Mouse (Mus musculus) embryo, embryonic 11 days (tissue): Measurements from ENCODE around the gene Arid4a.

Experiments used
- DNase-seq: peaks from one replicate; pipeline ENCODE4 v3.0.0-alpha.2; 2015

The Arid4a gene

GRCm38 (mm10) chr12:71015363-71016210 lies at the start of gene Arid4a:
Gene Arid4a (plus strand): TSS chr12:71015990.
- peak; percentile 98 for DNase-seq

GRCm38 (mm10) chr12:70967581-70967980 lies 48.2 kb upstream of the Arid4a start:
- no peak for DNase-seq

- peak; percentile 88 for DNase-seq
Measured at GRCm38 (mm10) chr12:70968141-70968790, 47.5 kb upstream of the Arid4a start.

- peak; percentile 86 for DNase-seq
Measured at GRCm38 (mm10) chr12:70968791-70969307, 46.9 kb upstream of the Arid4a start.

- peak; percentile 82 for DNase-seq
Measured at GRCm38 (mm10) chr12:70969485-70970184, 46.2 kb upstream of the Arid4a start.

- DNase-seq, result no peak
Measured at GRCm38 (mm10) chr12:70973831-70974230, 42.0 kb upstream of the Arid4a start.

GRCm38 (mm10) chr12:70974441-70975266 lies 41.1 kb upstream of the Arid4a start, which contains the start of gene Psma3:
Gene Psma3 (plus strand): TSS chr12:70974621.
- DNase-seq, result peak; percentile 95

DNA sequence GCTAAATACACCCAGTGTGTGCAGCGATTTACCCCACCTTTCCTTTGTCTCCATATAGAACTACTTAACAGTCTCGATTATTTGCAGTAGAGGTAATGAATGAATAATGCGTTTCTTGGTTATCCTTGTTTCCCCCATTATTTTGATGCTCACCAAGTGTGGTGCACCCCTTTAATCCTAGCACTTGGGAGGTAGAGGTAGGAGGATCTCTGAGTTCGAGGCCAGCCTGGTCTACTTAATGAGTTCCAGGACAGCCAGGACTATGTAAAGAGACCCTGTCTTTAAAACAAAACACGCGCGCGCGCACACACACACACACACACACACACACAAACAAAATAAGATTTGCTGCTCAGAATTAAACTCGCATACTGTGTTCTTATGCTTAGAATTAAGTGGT lies 40.4 kb upstream of the Arid4a start:
- peak; percentile 18 for DNase-seq

DNA sequence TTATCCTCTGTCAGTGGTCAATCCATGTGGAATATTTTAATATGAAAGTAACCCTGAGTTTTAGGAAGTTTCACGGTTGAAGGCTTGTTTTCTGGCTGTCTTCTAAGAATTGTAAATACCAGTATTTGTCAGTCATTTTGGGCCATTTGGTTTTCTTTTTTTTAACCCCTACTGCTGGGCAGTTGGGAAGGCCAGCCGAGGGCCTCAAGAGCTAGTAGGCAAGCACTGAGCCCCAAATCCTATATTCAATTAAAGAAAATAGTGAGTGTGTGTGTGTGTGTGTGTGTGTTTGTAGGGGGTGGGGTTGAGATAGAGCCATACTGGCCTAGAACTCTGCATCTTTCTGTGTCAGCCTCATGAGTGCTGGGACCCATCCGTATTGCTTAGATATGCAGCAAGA lies 39.9 kb upstream of the Arid4a start:
- DNase-seq, result no peak

GRCm38 (mm10) chr12:70978345-70978744 lies 37.4 kb upstream of the Arid4a start:
- no peak for DNase-seq

- DNase-seq, result no peak
Measured at GRCm38 (mm10) chr12:70984855-70985550, 30.8 kb upstream of the Arid4a start.

GRCm38 (mm10) chr12:70997225-70997624 lies 18.6 kb upstream of the Arid4a start:
- no peak for DNase-seq

DNA sequence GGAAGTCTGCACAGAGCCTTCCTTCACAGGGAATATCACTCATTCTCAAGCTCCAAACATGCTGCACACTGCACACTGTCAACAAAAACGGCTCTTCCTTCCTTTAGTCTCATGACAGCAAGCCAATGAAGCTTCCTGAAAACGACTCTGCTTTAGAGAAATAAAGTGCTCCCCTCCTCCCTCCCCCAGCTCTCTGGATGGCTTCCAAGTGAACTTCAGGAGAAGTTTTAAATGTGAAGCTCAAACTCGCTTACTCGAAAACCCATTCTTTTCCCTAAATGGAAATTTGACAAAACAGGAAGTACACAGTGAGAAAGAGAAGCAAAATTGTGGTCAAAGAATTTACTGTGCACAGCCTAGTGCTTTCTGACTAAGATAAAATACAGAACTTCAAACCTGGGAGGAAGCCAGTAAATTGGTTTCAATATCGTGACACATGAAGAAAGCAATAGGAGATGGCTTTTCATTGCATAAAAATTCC lies 16.3 kb upstream of the Arid4a start:
- no peak for DNase-seq

GRCm38 (mm10) chr12:71000344-71000743 lies 15.4 kb upstream of the Arid4a start:
- no peak for DNase-seq

- no peak for DNase-seq
Measured at GRCm38 (mm10) chr12:71001456-71001855, 14.3 kb upstream of the Arid4a start.

DNA sequence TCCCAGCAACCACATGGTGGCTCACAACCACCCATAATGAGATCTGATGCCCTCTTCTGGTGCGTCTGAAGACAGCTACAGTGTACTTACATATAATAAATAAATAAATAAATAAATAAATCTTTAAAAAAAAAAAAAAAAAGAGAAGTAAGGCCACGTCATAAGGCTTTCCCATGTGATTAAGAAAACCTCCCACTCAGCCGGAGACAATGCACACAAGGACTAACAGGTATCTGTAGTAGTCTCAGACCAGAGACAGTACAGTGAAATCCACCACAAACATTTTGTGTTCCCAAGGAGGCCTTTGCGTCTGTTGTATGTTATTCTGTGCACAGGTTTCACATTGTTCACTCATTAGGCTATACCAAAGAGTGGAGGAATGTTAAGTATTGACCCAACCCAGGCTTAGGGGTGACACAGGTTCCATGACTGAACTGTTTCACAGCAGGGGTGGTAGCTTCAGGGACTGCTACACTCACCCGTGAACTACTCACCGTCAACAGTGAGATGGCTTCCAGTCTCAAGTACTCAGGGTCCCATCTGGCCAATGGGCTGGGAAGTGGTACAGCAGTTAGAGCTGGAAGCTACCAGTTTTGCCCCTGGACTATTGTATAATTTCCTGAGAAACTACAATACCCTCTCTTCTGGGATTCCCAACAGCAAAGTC lies 11.9 kb upstream of the Arid4a start:
- no peak for DNase-seq

DNA sequence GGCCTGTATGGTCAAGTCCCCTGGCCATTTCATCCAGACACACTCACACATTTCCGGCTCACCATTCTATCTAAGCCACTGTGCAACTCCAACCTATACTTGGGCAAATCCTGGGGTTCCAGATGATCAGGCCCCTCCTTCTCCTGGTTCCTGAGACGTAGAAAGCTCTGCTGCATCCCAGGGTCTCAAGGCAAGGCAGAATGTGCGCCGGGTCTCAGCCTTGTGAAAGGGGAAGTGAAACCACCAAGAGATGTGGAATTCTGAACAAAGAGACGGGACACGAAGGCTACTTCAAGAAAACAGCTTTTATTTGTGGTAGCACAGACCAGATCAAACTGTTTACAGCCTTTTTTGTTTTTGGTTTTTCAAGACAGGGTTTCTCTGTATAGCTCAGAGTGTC lies 9.6 kb upstream of the Arid4a start:
- no peak for DNase-seq

DNA sequence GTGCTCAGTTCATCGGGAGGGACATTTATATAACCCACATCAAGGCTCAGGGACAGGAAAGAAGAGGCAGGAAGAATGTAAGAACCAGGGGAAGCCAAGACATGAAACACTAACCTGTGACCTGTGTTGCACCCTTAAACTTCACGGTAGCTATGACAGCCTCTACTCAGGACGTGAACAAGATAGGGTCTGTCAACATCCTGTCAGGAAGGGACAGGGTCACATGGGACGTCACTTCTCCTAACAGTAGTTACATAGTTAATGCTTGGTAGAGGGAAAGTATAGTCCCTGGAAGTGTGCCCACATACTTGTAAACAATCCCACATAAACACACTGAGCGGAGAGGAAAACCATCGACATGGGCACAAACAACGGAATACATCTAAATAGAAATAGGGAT lies 8.9 kb upstream of the Arid4a start:
- DNase-seq, result no peak

DNA sequence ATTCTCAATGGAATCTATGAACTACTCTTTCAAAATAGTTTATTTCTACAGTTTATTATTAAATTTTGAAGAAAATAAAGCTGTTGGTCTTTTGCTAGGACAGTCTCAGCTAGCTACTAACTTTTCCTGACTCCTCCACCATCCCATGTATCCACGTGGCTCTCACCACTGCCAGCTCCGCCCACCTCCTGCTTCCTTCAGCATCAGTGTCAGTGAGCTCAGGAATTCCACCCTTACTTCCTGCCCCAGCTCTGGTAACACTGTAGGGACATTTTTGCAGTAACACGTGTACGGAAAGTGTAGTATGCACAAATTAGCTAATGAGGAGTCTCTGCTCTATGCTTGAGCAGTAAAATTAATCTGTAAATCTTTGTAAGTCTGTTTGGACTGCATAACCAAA lies 6.0 kb upstream of the Arid4a start:
- peak; percentile 15 for DNase-seq

DNA sequence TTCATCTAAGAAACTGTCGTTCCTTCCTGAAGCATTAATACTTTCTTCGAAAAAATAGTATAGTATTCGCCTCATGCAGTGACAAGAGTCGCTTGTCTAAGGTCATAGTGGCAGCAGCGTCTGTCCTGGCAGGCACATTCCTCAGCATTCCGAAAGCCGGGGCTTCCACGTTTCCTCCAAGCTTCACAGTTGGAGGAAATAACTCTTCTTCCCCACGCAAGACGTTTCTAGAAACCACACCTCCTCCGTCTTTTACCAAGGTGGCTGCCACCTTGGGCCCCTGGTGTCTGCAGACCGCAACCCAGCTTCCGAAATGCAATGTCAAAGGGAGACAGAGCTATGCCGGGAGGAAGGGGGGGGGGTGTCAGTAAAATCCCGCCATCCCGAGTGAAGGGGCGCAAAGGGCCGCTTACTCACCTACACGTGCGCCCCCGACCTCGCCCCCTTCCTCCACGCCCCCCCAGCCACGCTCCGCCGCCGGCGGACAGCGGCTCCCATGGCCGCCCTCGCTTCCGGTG lies 886 bp upstream of the Arid4a start:
- DNase-seq, result peak; percentile 83

- no peak for DNase-seq
Measured at GRCm38 (mm10) chr12:71016211-71016502, 367 bp downstream of the Arid4a start.
